ENCODE assay signal across 12 mouse cellular contexts in the genomic region with DNA sequence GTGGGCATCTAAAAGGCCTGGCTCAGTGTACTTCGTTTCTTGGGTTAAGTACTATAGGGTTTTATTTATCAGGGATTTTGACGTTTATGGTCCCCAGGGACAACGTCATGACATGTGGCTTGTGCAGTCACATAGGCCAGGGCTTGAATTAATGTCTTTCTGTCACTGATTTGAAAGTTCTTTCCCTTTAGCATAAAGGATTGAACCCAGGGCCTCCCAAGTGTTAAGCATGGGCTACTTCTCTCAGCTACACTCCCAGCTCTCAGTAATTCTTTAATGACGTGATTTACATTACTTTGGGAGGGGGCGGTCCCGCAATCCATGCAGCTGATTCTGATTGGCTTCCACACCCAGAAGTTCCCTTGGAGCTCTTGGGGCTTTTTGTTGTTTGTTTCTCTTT. TPM values are rescaled to one million over a fixed set of nuclear protein-coding genes. Genes with fewer than 3 reads are reported as not detected.
DNase-seq lines count a peak whose midpoint lies in the region; ATAC-seq and TF ChIP-seq lines count a peak whose summit lies in the region.
"Had no signal": no experiment of that assay in that cellular context is flagged by ENCODE, and none has a peak within 500 bp of the region (broad histone marks: within the 10 kb centered on the region; RNA-seq: fewer than 3 reads in every experiment).

No protein-coding gene starts in this region.

- H3K36me3 ChIP-seq in heart, embryonic 12.5 days = no peaks in the 10 kb centered on the region
- no peaks in the 10 kb centered on the region for H3K36me3 ChIP-seq in lung, embryonic 14.5 days (ENCODE audit: insufficient read depth)
- no peaks in the 10 kb centered on the region for H3K36me3 ChIP-seq in liver, postnatal 0 days (replicated peaks; ENCODE audit: insufficient read depth, low read length)

- H3K4me1 ChIP-seq in heart, embryonic 12.5 days (replicated peaks) = peaks cover 93% of the 10 kb centered on the region
- H3K4me1 ChIP-seq in lung, embryonic 14.5 days (ENCODE audit: insufficient read depth) = peaks cover 50% of the 10 kb centered on the region
- peaks cover 35% of the 10 kb centered on the region for H3K4me1 ChIP-seq in liver, postnatal 0 days (ENCODE audit: insufficient read depth)

- H3K9me3 ChIP-seq in heart, embryonic 12.5 days (replicated peaks) = no peaks in the 10 kb centered on the region
- no peaks in the 10 kb centered on the region for H3K9me3 ChIP-seq in lung, embryonic 14.5 days (ENCODE audit: low read depth, low read length)
- H3K9me3 ChIP-seq in liver, postnatal 0 days (ENCODE audit: low read length) = no peaks in the 10 kb centered on the region

- 40% methylated on average over 6 of the region's 6 CpGs for WGBS in heart, embryonic 12.5 days
- WGBS in lung, embryonic 14.5 days = 45% methylated on average over 6 of the region's 6 CpGs
- 50% methylated on average over 6 of the region's 6 CpGs for WGBS in liver, postnatal 0 days (ENCODE audit: insufficient replicate concordance)

- H3K9ac ChIP-seq in heart, embryonic 12.5 days = peak overlapping the region; percentile 15; the same call in 1 of the 2 replicates
- H3K9ac ChIP-seq in lung, embryonic 14.5 days = no peak overlapping the region; the same call in 1 of the 2 replicates
- H3K9ac ChIP-seq in liver, postnatal 0 days (replicated peaks) = no peak overlapping the region

- TF ChIP-seq EP300 in liver, postnatal 0 days (IDR thresholded peaks at IDR 0.05; ENCODE audit: low read depth) = no peak

- no peak for DNase-seq in heart, postnatal 10 days
- no peak for DNase-seq in lung, embryonic 14.5 days
- no peak for DNase-seq in lung, postnatal 25 days (ENCODE audit: low spot score)
- DNase-seq in embryo, embryonic 11 days = peak; percentile 59
- DNase-seq in liver, postnatal 0 days = no peak
- DNase-seq in c-Kit-positive CD71-positive TER-119-positive erythroid progenitor cells, embryonic 14.5 days (ENCODE audit: low spot score) = no peak
- no peak for DNase-seq in cerebellum, postnatal 25 days
- DNase-seq: cerebellum, postnatal 36 days; lung, postnatal 14 days; right cerebral cortex, adult 18-20 months had no signal

- no peak overlapping the region for H3K4me2 ChIP-seq in heart, embryonic 12.5 days
- H3K4me2 ChIP-seq in lung, embryonic 14.5 days = peak overlapping the region; percentile 7; the same call in 1 of the 2 replicates
- H3K4me2 ChIP-seq in liver, postnatal 0 days (ENCODE audit: low read depth, low read length) = no peak overlapping the region; the same call in 1 of the 2 replicates

- TF ChIP-seq CTCF in lung, embryonic 14.5 days (IDR thresholded peaks at IDR 0.05; ENCODE audit: low read depth) = no peak
- TF ChIP-seq CTCF in liver, postnatal 0 days (IDR thresholded peaks at IDR 0.05; ENCODE audit: low read depth) = no peak

- no peak overlapping the region for H3K4me3 ChIP-seq in heart, embryonic 12.5 days
- H3K4me3 ChIP-seq in lung, embryonic 14.5 days (ENCODE audit: low read depth, low read length) = no peak overlapping the region
- no peak overlapping the region for H3K4me3 ChIP-seq in liver, postnatal 0 days (ENCODE audit: low read depth, low read length)
- H3K4me3 ChIP-seq: left cerebral cortex, adult 2 months had no signal

- 0 out of 2 replicates have a peak overlapping the region, but pooled peaks have one; percentile 23 for H3K27ac ChIP-seq in heart, embryonic 12.5 days (ENCODE audit: poor library complexity, severe bottlenecking)
- no peak overlapping the region for H3K27ac ChIP-seq in lung, embryonic 14.5 days (ENCODE audit: low read depth)
- H3K27ac ChIP-seq in liver, postnatal 0 days (ENCODE audit: low read depth) = peak overlapping the region; percentile 49
- H3K27ac ChIP-seq: left cerebral cortex, adult 2 months had no signal

- intact Hi-C loops in heart, postnatal 10 days (cut with DNase I) = no loop called here

- H3K27me3 ChIP-seq in heart, embryonic 12.5 days (replicated peaks) = no peaks in the 10 kb centered on the region
- no peaks in the 10 kb centered on the region for H3K27me3 ChIP-seq in lung, embryonic 14.5 days (ENCODE audit: insufficient read depth, low read length)
- H3K27me3 ChIP-seq in liver, postnatal 0 days (ENCODE audit: insufficient read depth, low read length) = no peaks in the 10 kb centered on the region

- no peak for ATAC-seq in heart, embryonic 12.5 days (ENCODE audit: insufficient number of reproducible peaks, low FRiP score)
- no peak for ATAC-seq in lung, embryonic 14.5 days (ENCODE audit: insufficient read depth)
- ATAC-seq in liver, postnatal 0 days = no peak

RNA-seq across cellular contexts. Expression of a gene that starts 33.2 kb away (rescaled TPM):
- 13.9 and 15.3 TPM in 2 replicates for polyA plus RNA-seq in heart, embryonic 12.5 days (2016; fragmentation: Nextera tagmentation; extraction: Ambion mirVana)
- total RNA-seq in heart, postnatal 10 days (2021) = 10 to 100 TPM; 67.9 to 71.6 TPM
- 10.6 TPM in 2 replicates for polyA plus RNA-seq in lung, embryonic 14.5 days (2014; fragmentation: Nextera tagmentation; extraction: Ambion mirVana)
- polyA plus RNA-seq in liver, postnatal 0 days (2015; fragmentation: Nextera tagmentation; extraction: Ambion mirVana) = 2.5 and 3.2 TPM in 2 replicates
